Mouse (Mus musculus): ENCODE data around the gene Gm43638. TPM values are rescaled to one million over a fixed set of nuclear protein-coding genes. Genes with fewer than 3 reads are reported as not detected.
"Not testable (repeated sequence)": the region's sequence is repeated elsewhere in the genome, so short reads cannot be mapped to it uniquely, and the experiment has no call there.

Gm43638 gene
- polyA plus RNA-seq, 1 experiment from 2014 or later = not detected

GRCm38 (mm10) chr5:87456216-87456850 is 30.3 kb downstream of the Gm43638 start:
- WGBS = 84% methylated on average over 3 of the region's 3 CpGs
- Histone ChIP-seq H3K4me3 (no peak overlapping the region), H3K36me3 (no peaks in the 10 kb centered on the region), H3K27ac (no peak overlapping the region), H3K9ac (no peak overlapping the region), H3K4me1 (no peaks in the 10 kb centered on the region), H3K9me3 (no peaks in the 10 kb centered on the region), H3K27me3 (no peaks in the 10 kb centered on the region), H3K4me2 (no peak overlapping the region)
- ATAC-seq (ENCODE audit: insufficient number of reproducible peaks, low FRiP score, low TSS enrichment, low read depth) = no peak

GRCm38 (mm10) chr5:87455519-87455918 is 31.1 kb downstream of the Gm43638 start:
- no peak for ATAC-seq (ENCODE audit: insufficient number of reproducible peaks, low FRiP score, low TSS enrichment, low read depth)
- Histone ChIP-seq H3K9ac (no peak overlapping the region), H3K4me2 (no peak overlapping the region), H3K27me3 (no peaks in the 10 kb centered on the region), H3K9me3 (no peaks in the 10 kb centered on the region), H3K36me3 (no peaks in the 10 kb centered on the region), H3K4me1 (no peaks in the 10 kb centered on the region), H3K4me3 (no peak overlapping the region), H3K27ac (no peak overlapping the region)

GRCm38 (mm10) chr5:87452514-87452913 is 34.1 kb downstream of the Gm43638 start:
- not testable (repeated sequence) for ATAC-seq (ENCODE audit: insufficient number of reproducible peaks, low FRiP score, low TSS enrichment, low read depth); H3K4me2 ChIP-seq; H3K9me3 ChIP-seq; H3K27ac ChIP-seq; H3K27me3 ChIP-seq; H3K4me1 ChIP-seq; H3K4me3 ChIP-seq; H3K9ac ChIP-seq; H3K36me3 ChIP-seq
- WGBS = 78% methylated on average over 4 of the region's 5 CpGs

GRCm38 (mm10) chr5:87436264-87436663 is 50.3 kb downstream of the Gm43638 start:
- Histone ChIP-seq H3K4me3 (no peak overlapping the region), H3K4me2 (no peak overlapping the region), H3K36me3 (no peaks in the 10 kb centered on the region), H3K4me1 (no peaks in the 10 kb centered on the region), H3K27me3 (no peaks in the 10 kb centered on the region), H3K9me3 (no peaks in the 10 kb centered on the region), H3K27ac (no peak overlapping the region), H3K9ac (no peak overlapping the region)
- WGBS = 38% methylated on average over 3 of the region's 3 CpGs
- no peak for ATAC-seq (ENCODE audit: insufficient number of reproducible peaks, low FRiP score, low TSS enrichment, low read depth)

GRCm38 (mm10) chr5:87425676-87426075 is 60.9 kb downstream of the Gm43638 start:
- H3K4me2 ChIP-seq = no peak overlapping the region
- no peaks in the 10 kb centered on the region for H3K27me3 ChIP-seq
- ATAC-seq (ENCODE audit: insufficient number of reproducible peaks, low FRiP score, low TSS enrichment, low read depth) = no peak
- H3K27ac ChIP-seq = no peak overlapping the region
- H3K9ac ChIP-seq = no peak overlapping the region
- 80% methylated on average over 3 of the region's 3 CpGs for WGBS
- no peaks in the 10 kb centered on the region for H3K4me1 ChIP-seq
- no peaks in the 10 kb centered on the region for H3K36me3 ChIP-seq
- no peak overlapping the region for H3K4me3 ChIP-seq
- H3K9me3 ChIP-seq = no peaks in the 10 kb centered on the region

GRCm38 (mm10) chr5:87424041-87424440 is 62.6 kb downstream of the Gm43638 start, which contains the start of gene Ugt2b38:
Ugt2b38 (minus strand) TSS chr5:87424203.
- WGBS = 75% methylated on average over 2 of the region's 2 CpGs
- not testable (repeated sequence) for H3K4me2 ChIP-seq; H3K36me3 ChIP-seq; H3K27ac ChIP-seq; H3K9ac ChIP-seq; H3K4me3 ChIP-seq; H3K27me3 ChIP-seq; H3K9me3 ChIP-seq; H3K4me1 ChIP-seq; ATAC-seq (ENCODE audit: insufficient number of reproducible peaks, low FRiP score, low TSS enrichment, low read depth)

Other genes starting within 250 kb of the Gm43638 start
- gene Ugt2b37, start 232.0 kb downstream of the Gm43638 start, polyA plus RNA-seq (2015; fragmentation: Nextera tagmentation; extraction: Ambion mirVana) = not detected in 2 replicates
- gene Ugt2a3, start 149.6 kb downstream of the Gm43638 start, polyA plus RNA-seq (2015; fragmentation: Nextera tagmentation; extraction: Ambion mirVana) = not detected in 2 replicates
- not detected in 2 replicates for gene Ugt2b38, start 62.6 kb downstream of the Gm43638 start, polyA plus RNA-seq (2015; fragmentation: Nextera tagmentation; extraction: Ambion mirVana)
- not detected in 2 replicates for gene Ugt2a2, start 4.5 kb downstream of the Gm43638 start, polyA plus RNA-seq (2015; fragmentation: Nextera tagmentation; extraction: Ambion mirVana)
- gene Ugt2a1, start 4.1 kb upstream of the Gm43638 start, polyA plus RNA-seq (2015; fragmentation: Nextera tagmentation; extraction: Ambion mirVana) = not detected in 2 replicates
- gene Sult1b1, start 51.4 kb upstream of the Gm43638 start, polyA plus RNA-seq (2015; fragmentation: Nextera tagmentation; extraction: Ambion mirVana) = not detected in 2 replicates
- not detected in 2 replicates for gene Sult1d1, start 82.2 kb upstream of the Gm43638 start, polyA plus RNA-seq (2015; fragmentation: Nextera tagmentation; extraction: Ambion mirVana)
- gene Sult1e1, start 104.8 kb upstream of the Gm43638 start, polyA plus RNA-seq (2015; fragmentation: Nextera tagmentation; extraction: Ambion mirVana) = not detected in 2 replicates
- not detected in 2 replicates for gene Csn1s1, start 179.4 kb upstream of the Gm43638 start, polyA plus RNA-seq (2015; fragmentation: Nextera tagmentation; extraction: Ambion mirVana)
- not detected in 2 replicates for gene Csn2, start 212.8 kb upstream of the Gm43638 start, polyA plus RNA-seq (2015; fragmentation: Nextera tagmentation; extraction: Ambion mirVana)

Data from limb, embryonic 15.5 days (tissue).